Mouse (Mus musculus): ENCODE data around the gene Pear1. TPM values are rescaled to one million over a fixed set of nuclear protein-coding genes. Genes with fewer than 3 reads are reported as not detected.

Gene Pear1
- polyA plus RNA-seq, 1 experiment from 2014 or later, result 31.6 TPM

DNA sequence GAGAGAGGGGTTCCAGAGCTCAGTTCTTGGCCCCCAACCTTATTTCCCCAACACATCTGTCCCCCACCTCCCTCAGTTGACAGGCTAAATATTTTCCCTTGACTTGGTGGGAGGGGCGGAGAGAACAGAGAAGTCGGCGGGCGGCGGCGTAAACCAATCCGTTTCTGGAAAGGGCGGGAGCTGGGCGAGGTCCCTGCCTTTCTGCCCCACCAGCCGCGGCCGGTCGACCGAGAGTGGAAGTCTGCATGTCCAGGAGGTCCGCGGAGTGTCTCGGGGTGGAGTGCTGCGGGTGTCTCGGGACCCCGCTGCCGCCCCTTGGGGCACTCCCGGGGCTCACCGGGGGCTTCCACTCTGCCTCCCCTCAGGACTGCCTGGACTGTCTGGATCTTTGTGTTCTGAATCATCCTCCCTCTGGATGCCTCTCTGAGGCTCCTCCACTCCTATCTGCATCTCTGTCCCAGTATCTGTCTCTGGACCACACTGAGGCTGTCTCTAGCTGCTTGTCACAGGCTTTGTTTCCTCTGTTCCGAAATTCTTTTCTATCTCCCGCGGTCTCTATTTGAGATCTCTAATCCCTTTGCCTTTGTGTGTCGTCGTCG is 27.3 kb downstream of the Pear1 start, which contains the start of gene Insrr:
Gene Insrr (plus strand): TSS at position 216 of the 599 bp plus-strand sequence.
- ATAC-seq (replicated peaks; ENCODE audit: low FRiP score, low read depth) (no peak), DNase-seq (ENCODE audit: low spot score) (peak; percentile 71)
- no peak for TF ChIP-seq CTCF (IDR thresholded peaks at IDR 0.05; ENCODE audit: low read depth)
- 3% methylated on average over 29 of the region's 29 CpGs for WGBS
- Histone ChIP-seq H3K36me3 (ENCODE audit: insufficient read depth, low read length) (no peaks in the 10 kb centered on the region), H3K27me3 (ENCODE audit: insufficient read depth, low read length) (peaks cover 60% of the 10 kb centered on the region), H3K9ac (ENCODE audit: low read depth, low read length) (peak within 1 kb of the TSS; percentile 40; the same call in 1 of the 2 replicates), H3K4me2 (ENCODE audit: low read length) (peak within 1 kb of the TSS; percentile 64), H3K9me3 (replicated peaks; ENCODE audit: low read length) (no peaks in the 10 kb centered on the region), H3K27ac (no peak within 1 kb of the TSS), H3K4me1 (replicated peaks; ENCODE audit: insufficient read depth, low read length) (peaks cover 8% of the 10 kb centered on the region), H3K4me3 (replicated peaks; ENCODE audit: low read depth, low read length) (peak within 1 kb of the TSS; percentile 33)

DNA sequence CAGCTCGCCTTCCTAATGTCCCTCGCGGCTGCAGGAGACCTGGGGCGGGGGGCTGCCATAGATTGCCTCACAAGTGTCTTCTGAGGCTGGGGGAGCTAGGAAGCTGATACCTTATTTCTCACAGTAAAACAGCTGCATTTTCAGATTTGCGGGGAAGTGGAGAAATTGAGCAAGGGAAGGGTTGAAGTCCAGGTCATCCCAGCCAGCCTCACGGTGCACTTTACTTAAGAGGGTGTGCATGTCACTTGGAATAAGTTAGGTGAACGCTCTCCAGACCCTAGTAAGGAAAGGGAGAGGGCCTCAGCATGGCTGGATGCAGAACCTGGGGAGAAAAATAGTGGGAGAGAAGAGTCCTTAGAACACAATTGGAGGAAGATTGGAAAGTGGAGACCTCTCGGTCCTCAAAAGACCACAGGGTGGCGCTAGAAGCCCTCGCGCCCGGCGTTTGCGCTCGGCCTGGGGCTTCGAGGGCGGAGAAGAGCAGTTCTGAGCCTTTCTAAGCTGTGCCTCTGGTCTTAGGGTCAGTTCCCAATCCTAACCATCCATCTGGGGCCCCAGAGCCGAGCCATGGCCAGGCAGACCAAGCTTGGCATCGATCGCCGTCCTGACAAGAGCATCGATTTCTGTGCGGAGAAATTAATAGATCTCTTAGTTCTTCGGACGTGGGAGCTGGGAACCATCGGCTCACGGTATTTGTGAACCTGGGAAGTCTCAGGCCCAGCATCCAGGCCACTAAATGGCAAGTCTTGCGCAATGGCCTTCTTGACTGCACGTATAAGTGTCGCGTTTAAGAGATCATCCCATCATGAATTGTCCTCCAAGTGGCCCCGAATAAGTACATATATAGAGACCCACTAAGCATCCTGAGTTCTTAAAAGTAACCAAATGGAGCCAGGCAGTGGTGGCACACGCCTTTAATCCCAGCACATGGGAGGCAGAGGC is 28.5 kb downstream of the Pear1 start:
- TF ChIP-seq CTCF (IDR thresholded peaks at IDR 0.05; ENCODE audit: low read depth), result peak; percentile 85
- H3K4me2 ChIP-seq (ENCODE audit: low read length), result peak overlapping the region; percentile 49
- ATAC-seq (replicated peaks; ENCODE audit: low FRiP score, low read depth), result peak; percentile 18; the same call in 1 of the 2 replicates
- no peaks in the 10 kb centered on the region for H3K36me3 ChIP-seq (ENCODE audit: insufficient read depth, low read length)
- 17% methylated on average over 33 of the region's 33 CpGs for WGBS
- H3K9me3 ChIP-seq (replicated peaks; ENCODE audit: low read length), result no peaks in the 10 kb centered on the region
- no peak overlapping the region for H3K9ac ChIP-seq (ENCODE audit: low read depth, low read length)
- H3K4me1 ChIP-seq (replicated peaks; ENCODE audit: insufficient read depth, low read length), result peaks cover 8% of the 10 kb centered on the region
- H3K27me3 ChIP-seq (ENCODE audit: insufficient read depth, low read length), result peaks cover 61% of the 10 kb centered on the region
- DNase-seq (ENCODE audit: low spot score), result peak; percentile 90
- no peak overlapping the region for H3K27ac ChIP-seq
- peak overlapping the region; percentile 21 for H3K4me3 ChIP-seq (replicated peaks; ENCODE audit: low read depth, low read length)

GRCm38 (mm10) chr3:87794922-87795325 is 29.2 kb downstream of the Pear1 start, which contains the start of gene Ntrk1:
Gene Ntrk1 (minus strand): TSS chr3:87795162.
- Histone ChIP-seq H3K9ac (ENCODE audit: low read depth, low read length) (no peak within 1 kb of the TSS), H3K27me3 (ENCODE audit: insufficient read depth, low read length) (peaks cover 61% of the 10 kb centered on the region), H3K27ac (no peak within 1 kb of the TSS), H3K4me2 (ENCODE audit: low read length) (peak within 1 kb of the TSS; percentile 49), H3K4me3 (replicated peaks; ENCODE audit: low read depth, low read length) (peak within 1 kb of the TSS; percentile 21), H3K36me3 (ENCODE audit: insufficient read depth, low read length) (no peaks in the 10 kb centered on the region), H3K9me3 (replicated peaks; ENCODE audit: low read length) (no peaks in the 10 kb centered on the region), H3K4me1 (replicated peaks; ENCODE audit: insufficient read depth, low read length) (peaks cover 8% of the 10 kb centered on the region)
- peak; percentile 62; the same call in 1 of the 2 replicates for ATAC-seq (replicated peaks; ENCODE audit: low FRiP score, low read depth)
- no peak for DNase-seq (ENCODE audit: low spot score)
- no peak for TF ChIP-seq CTCF (IDR thresholded peaks at IDR 0.05; ENCODE audit: low read depth)
- under 1% methylated on average over 27 of the region's 47 CpGs for WGBS

GRCm38 (mm10) chr3:87789768-87790167 is 34.3 kb downstream of the Pear1 start:
- Histone ChIP-seq H3K36me3 (ENCODE audit: insufficient read depth, low read length) (no peaks in the 10 kb centered on the region), H3K4me1 (replicated peaks; ENCODE audit: insufficient read depth, low read length) (peaks cover 8% of the 10 kb centered on the region; the same call in 1 of the 2 replicates), H3K27me3 (ENCODE audit: insufficient read depth, low read length) (peaks cover 26% of the 10 kb centered on the region), H3K4me2 (ENCODE audit: low read length) (no peak overlapping the region), H3K9me3 (replicated peaks; ENCODE audit: low read length) (no peaks in the 10 kb centered on the region), H3K4me3 (replicated peaks; ENCODE audit: low read depth, low read length) (no peak overlapping the region), H3K9ac (ENCODE audit: low read depth, low read length) (0 out of 2 replicates have a peak overlapping the region, but pooled peaks have one; percentile 4), H3K27ac (no peak overlapping the region)
- DNase-seq (ENCODE audit: low spot score) (no peak), ATAC-seq (replicated peaks; ENCODE audit: low FRiP score, low read depth) (no peak)
- 36% methylated on average over 5 of the region's 5 CpGs for WGBS
- TF ChIP-seq CTCF (IDR thresholded peaks at IDR 0.05; ENCODE audit: low read depth), result no peak

- TF ChIP-seq CTCF (IDR thresholded peaks at IDR 0.05; ENCODE audit: low read depth), result no peak
- Histone ChIP-seq H3K4me1 (replicated peaks; ENCODE audit: insufficient read depth, low read length) (peaks cover 7% of the 10 kb centered on the region; the same call in 1 of the 2 replicates), H3K9ac (ENCODE audit: low read depth, low read length) (no peak overlapping the region), H3K4me3 (replicated peaks; ENCODE audit: low read depth, low read length) (no peak overlapping the region), H3K9me3 (replicated peaks; ENCODE audit: low read length) (no peaks in the 10 kb centered on the region), H3K27me3 (ENCODE audit: insufficient read depth, low read length) (peaks cover 21% of the 10 kb centered on the region), H3K4me2 (ENCODE audit: low read length) (no peak overlapping the region), H3K36me3 (ENCODE audit: insufficient read depth, low read length) (no peaks in the 10 kb centered on the region), H3K27ac (no peak overlapping the region)
- ATAC-seq (replicated peaks; ENCODE audit: low FRiP score, low read depth) (no peak), DNase-seq (ENCODE audit: low spot score) (no peak)
- 67% methylated on average over 1 of the region's 1 CpGs for WGBS
Observed at GRCm38 (mm10) chr3:87789248-87789647, 34.9 kb downstream of the Pear1 start.

DNA sequence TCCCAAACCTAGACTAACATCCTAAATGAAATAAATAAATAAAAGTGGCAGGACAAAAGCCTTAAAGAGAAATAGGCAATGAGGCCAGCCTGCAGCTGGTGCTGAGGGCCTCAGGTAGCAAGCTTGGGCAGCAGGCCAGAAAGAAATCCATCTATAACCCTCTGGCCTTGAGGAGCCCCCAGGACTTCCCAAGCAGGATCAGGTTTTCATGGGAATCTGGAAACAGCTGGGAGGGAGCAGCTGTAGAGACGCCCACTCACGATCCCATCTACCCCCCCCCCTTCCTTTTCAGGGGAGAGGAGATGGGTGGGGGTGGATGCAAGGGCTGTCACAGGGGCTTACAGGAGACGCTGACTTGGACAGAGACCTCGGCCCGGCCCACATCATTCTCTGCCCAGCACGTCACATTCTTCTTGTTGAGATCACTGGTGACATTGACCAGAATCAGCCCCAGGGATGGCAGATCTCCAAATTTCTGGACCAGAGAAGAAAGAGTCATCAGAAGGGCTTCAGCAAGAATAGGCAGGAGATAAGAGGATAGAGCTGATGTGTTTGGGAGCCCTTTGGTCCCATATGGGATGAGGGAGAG is 38.4 kb downstream of the Pear1 start:
- Histone ChIP-seq H3K27ac (no peak overlapping the region), H3K36me3 (ENCODE audit: insufficient read depth, low read length) (no peaks in the 10 kb centered on the region)
- DNase-seq (ENCODE audit: low spot score), result peak; percentile 36

More for the DNA sequence above, 38.4 kb downstream of the Pear1 start:
- no peaks in the 10 kb centered on the region for H3K9me3 ChIP-seq (replicated peaks; ENCODE audit: low read length)
- no peak overlapping the region for H3K4me2 ChIP-seq (ENCODE audit: low read length)
- no peak overlapping the region for H3K4me3 ChIP-seq (replicated peaks; ENCODE audit: low read depth, low read length)
- no peak for TF ChIP-seq CTCF (IDR thresholded peaks at IDR 0.05; ENCODE audit: low read depth)
- no peak for ATAC-seq (replicated peaks; ENCODE audit: low FRiP score, low read depth)
- 0 out of 2 replicates have a peak overlapping the region, but pooled peaks have one; percentile 18 for H3K9ac ChIP-seq (ENCODE audit: low read depth, low read length)
- no peaks in the 10 kb centered on the region for H3K27me3 ChIP-seq (ENCODE audit: insufficient read depth, low read length)
- WGBS, result 17% methylated on average over 6 of the region's 6 CpGs
- H3K4me1 ChIP-seq (replicated peaks; ENCODE audit: insufficient read depth, low read length), result peaks cover 7% of the 10 kb centered on the region; the same call in 1 of the 2 replicates
